Mouse (Mus musculus) lung, adult 2 months (tissue): ENCODE data around the gene Gpatch3.

Experiments
- CTCF ChIP-seq: fragments of 200-500 bp; IDR thresholded peaks from 2 replicates; pipeline ENCODE4 v1.5.1; 2011; ENCODE audit warnings: mild to moderate bottlenecking, low read length, control low read depth; ENCODE audit not compliant: insufficient read depth
- POLR2A ChIP-seq: fragments of 200-500 bp; IDR thresholded peaks from 2 replicates; pipeline ENCODE4 v1.6.1; 2011; ENCODE audit warnings: low read depth, mild to moderate bottlenecking, control low read depth, low read length, borderline replicate concordance; ENCODE audit errors: extremely low read depth

DNA sequence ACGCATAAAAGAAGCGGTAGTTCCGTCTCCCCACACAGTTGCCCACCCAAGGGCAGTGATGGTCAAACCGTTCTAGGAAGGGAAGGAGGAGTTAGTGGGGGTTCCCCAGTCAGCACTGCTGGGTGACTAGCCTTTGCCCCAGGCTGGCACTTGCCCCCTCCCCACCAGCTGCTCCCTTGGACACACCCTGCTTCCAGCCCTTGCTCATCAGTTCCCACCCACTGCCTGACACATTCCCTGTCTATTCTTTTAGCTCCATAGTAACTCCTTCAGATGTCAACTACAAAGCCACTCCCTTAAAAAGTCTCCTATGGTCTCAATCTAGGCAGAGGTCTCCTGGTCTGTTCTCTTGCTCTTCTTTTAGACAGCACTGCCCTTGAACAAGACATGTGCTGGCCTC lies 39.3 kb downstream of the Gpatch3 start:
- TF ChIP-seq CTCF (no peak), POLR2A (no peak)
